In the genomic region with DNA sequence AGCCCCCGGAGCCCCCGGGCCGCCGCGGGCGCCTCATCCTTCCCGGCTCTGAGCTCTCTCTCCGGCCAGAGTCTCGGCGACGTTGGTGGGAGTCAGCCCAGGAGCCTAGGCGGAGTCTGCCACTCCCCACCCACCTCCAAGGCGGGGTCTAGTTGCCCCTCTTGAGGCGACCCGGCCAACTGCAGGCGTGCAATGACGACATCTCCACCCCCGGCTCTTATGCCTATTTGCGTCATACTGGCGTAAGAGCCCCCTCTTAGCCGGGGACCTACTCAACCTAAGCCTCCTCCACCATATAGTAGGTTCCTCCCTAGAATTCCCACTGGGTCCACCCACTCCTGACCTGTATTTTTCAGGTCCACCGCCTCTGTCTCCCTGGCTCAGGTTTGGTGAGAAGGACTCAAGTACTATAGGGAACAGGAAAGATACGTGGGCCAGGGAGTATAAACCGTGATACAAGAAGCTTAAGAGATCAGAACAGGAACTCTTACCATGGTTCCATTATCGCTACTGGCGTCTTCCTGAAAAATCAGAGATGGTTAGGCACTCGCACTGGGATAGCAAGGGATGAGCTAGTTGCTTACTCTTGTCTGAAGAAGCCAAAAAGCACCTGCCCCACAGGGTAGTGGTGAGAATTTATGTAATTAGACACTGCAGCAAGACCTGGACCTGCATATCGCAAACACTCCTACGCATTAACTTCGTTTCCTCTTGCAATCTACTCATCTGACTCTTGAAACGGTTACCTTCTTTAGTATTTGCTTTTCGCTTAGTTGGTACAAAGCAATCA, we compare ENCODE assay signal across 10 mouse cellular contexts. TPM values are rescaled to one million over a fixed set of nuclear protein-coding genes. Genes with fewer than 3 reads are reported as not detected.
DNase-seq lines count a peak whose midpoint lies in the region; ATAC-seq lines count a peak whose summit lies in the region.
"Had no signal": no experiment of that assay in that cellular context is flagged by ENCODE, and none has a peak within 500 bp of the region (broad histone marks: within the 10 kb centered on the region; RNA-seq: fewer than 3 reads in every experiment).

A gene (minus strand): TSS at position 412 of the 790 bp plus-strand sequence.

- H3K9ac ChIP-seq in kidney, embryonic 16.5 days (replicated peaks; ENCODE audit: low read length), result no peak within 1 kb of the TSS
- peak within 1 kb of the TSS; percentile 60 for H3K9ac ChIP-seq in hindbrain, embryonic 12.5 days
- H3K9ac ChIP-seq: heart, embryonic 15.5 days had no signal

- no peak for DNase-seq in kidney, postnatal 25 days
- DNase-seq in cerebellum, postnatal 14 days, result peak; percentile 80 to 82
- peak; percentile 63 for DNase-seq in left cerebral cortex, postnatal 4 days
- peak; percentile 77 to 88 for DNase-seq in right cerebral cortex, postnatal 36 days (ENCODE audit: low spot score in 2 of 2)
- DNase-seq in natural killer cell, adult 2 months (ENCODE audit: low spot score in 2 of 2), result no peak
- no peak for DNase-seq in gastrocnemius, postnatal 25 days

- H3K4me1 ChIP-seq in kidney, embryonic 16.5 days (ENCODE audit: insufficient read depth, low read length), result no peaks in the 10 kb centered on the region
- H3K4me1 ChIP-seq in hindbrain, embryonic 12.5 days, result peaks cover 13% of the 10 kb centered on the region
- H3K4me1 ChIP-seq: heart, embryonic 15.5 days had no signal

- H3K9me3 ChIP-seq in kidney, embryonic 16.5 days (ENCODE audit: low read length), result no peaks in the 10 kb centered on the region
- no peaks in the 10 kb centered on the region for H3K9me3 ChIP-seq in hindbrain, embryonic 12.5 days (replicated peaks)
- H3K9me3 ChIP-seq: G1E; heart, embryonic 15.5 days had no signal

- H3K4me3 ChIP-seq in kidney, embryonic 16.5 days (ENCODE audit: low read length), result no peak within 1 kb of the TSS; the same call in 1 of the 2 replicates
- H3K4me3 ChIP-seq in hindbrain, embryonic 12.5 days, result peak within 1 kb of the TSS; percentile 48
- H3K4me3 ChIP-seq: heart, embryonic 15.5 days had no signal

- no peak within 1 kb of the TSS for H3K27ac ChIP-seq in kidney, embryonic 16.5 days (ENCODE audit: low read length)
- no peak within 1 kb of the TSS for H3K27ac ChIP-seq in hindbrain, embryonic 12.5 days
- H3K27ac ChIP-seq: heart, embryonic 15.5 days had no signal

- H3K27me3 ChIP-seq in kidney, embryonic 16.5 days (ENCODE audit: insufficient read depth, low read length), result peaks cover 41% of the 10 kb centered on the region
- peaks cover 73% of the 10 kb centered on the region for H3K27me3 ChIP-seq in hindbrain, embryonic 12.5 days

- H3K4me2 ChIP-seq in kidney, embryonic 16.5 days (replicated peaks; ENCODE audit: low read depth, low read length), result no peak within 1 kb of the TSS
- peak within 1 kb of the TSS; percentile 65 for H3K4me2 ChIP-seq in hindbrain, embryonic 12.5 days (replicated peaks)

- intact Hi-C loops in left cerebral cortex, postnatal 4 days (cut with DNase I), result loop anchor here (2.0 kb wide), 1 partner anchor 25 kb away; no protein-coding TSS in a partner anchor

- 12% methylated on average over 32 of the region's 32 CpGs for WGBS in kidney, embryonic 16.5 days
- WGBS in hindbrain, embryonic 12.5 days, result 12% methylated on average over 32 of the region's 32 CpGs

- ATAC-seq in kidney, embryonic 16.5 days (ENCODE audit: low FRiP score, low TSS enrichment), result 0 out of 2 replicates have a peak, but pooled peaks have one; percentile 9
- ATAC-seq in hindbrain, embryonic 12.5 days (ENCODE audit: low FRiP score), result peak; percentile 74

- H3K36me3 ChIP-seq in kidney, embryonic 16.5 days (ENCODE audit: insufficient read depth, low read length), result no peaks in the 10 kb centered on the region
- no peaks in the 10 kb centered on the region for H3K36me3 ChIP-seq in hindbrain, embryonic 12.5 days
- H3K36me3 ChIP-seq: G1E; heart, embryonic 15.5 days had no signal

RNA-seq across cellular contexts. Expression of the gene that starts here (rescaled TPM):
- polyA plus RNA-seq in kidney, embryonic 16.5 days (2015; fragmentation: Nextera tagmentation; extraction: Ambion mirVana), result 0.54 and 0.87 TPM in 2 replicates
- polyA plus RNA-seq in hindbrain, embryonic 12.5 days (2016; fragmentation: Nextera tagmentation; extraction: Ambion mirVana), result 11.7 and 12.6 TPM in 2 replicates
- total RNA-seq in left cerebral cortex, postnatal 4 days (2021), result 100 to 1,000 TPM; 101 to 122 TPM
- not detected for total RNA-seq in gastrocnemius, postnatal 25 days (2021)

Comparison
In these comparisons a context has a peak if more than half of its experiments do, and no peak if none do; other contexts are left out.
1. RNA of the gene that starts here (total RNA-seq): 101 to 122 TPM in left cerebral cortex, postnatal 4 days; not detected in gastrocnemius, postnatal 25 days; every median in the first group is over 10 times any median in the second.
2. Peak in ATAC-seq in kidney, embryonic 16.5 days; RNA of the gene not detected or under 1 TPM.
3. DNase-seq: peak in cerebellum, postnatal 14 days (2 of 2), left cerebral cortex, postnatal 4 days (single experiment) and right cerebral cortex, postnatal 36 days (2 of 2); none in kidney, postnatal 25 days (0 of 2), natural killer cell, adult 2 months (0 of 2) and gastrocnemius, postnatal 25 days (single experiment).